Mouse (Mus musculus) brain, embryonic 14.5 days (tissue): ENCODE measurements at regions not wholly inside any gene's neighbourhood (a gene's known extent, or its start where the extent isn't known, plus 50 kb on each side); places are given as distances from the start of the nearest gene placed in this dataset.

Experiments used
- CTCF ChIP-seq: fragments of 200-500 bp; IDR thresholded peaks from 2 replicates; pipeline ENCODE4 v1.5.1; 2012; ENCODE audit warnings: inconsistent platforms, mild to moderate bottlenecking, moderate library complexity, borderline replicate concordance; ENCODE audit not compliant: insufficient read depth, insufficient read length; ENCODE audit errors: extremely low read depth
- POLR2A ChIP-seq: fragments of 200-500 bp; IDR thresholded peaks from 2 replicates; pipeline ENCODE4 v1.6.1; 2012; ENCODE audit warnings: mild to moderate bottlenecking, inconsistent platforms, borderline replicate concordance; ENCODE audit not compliant: poor library complexity, insufficient read depth, insufficient read length, severe bottlenecking; ENCODE audit errors: extremely low read depth

- TF ChIP-seq CTCF: no peak
- no peak for TF ChIP-seq POLR2A
Measured at GRCm38 (mm10) chr16:50065336-50066082, 265.2 kb downstream of the Cd47 start.
